Mouse (Mus musculus) bone marrow macrophage, adult 2 months (primary cell): ENCODE measurements around the gene A730009L09Rik.

Source experiments
- CTCF ChIP-seq: IDR thresholded peaks from 2 replicates; pipeline ENCODE4 v1.5.1; 2012; ENCODE audit warnings: low read depth, mild to moderate bottlenecking, low read length, moderate library complexity
- POLR2A ChIP-seq: IDR thresholded peaks from 2 replicates; pipeline ENCODE4 v1.6.1; 2012; ENCODE audit warnings: mild to moderate bottlenecking, low read depth, low read length, borderline replicate concordance

DNA sequence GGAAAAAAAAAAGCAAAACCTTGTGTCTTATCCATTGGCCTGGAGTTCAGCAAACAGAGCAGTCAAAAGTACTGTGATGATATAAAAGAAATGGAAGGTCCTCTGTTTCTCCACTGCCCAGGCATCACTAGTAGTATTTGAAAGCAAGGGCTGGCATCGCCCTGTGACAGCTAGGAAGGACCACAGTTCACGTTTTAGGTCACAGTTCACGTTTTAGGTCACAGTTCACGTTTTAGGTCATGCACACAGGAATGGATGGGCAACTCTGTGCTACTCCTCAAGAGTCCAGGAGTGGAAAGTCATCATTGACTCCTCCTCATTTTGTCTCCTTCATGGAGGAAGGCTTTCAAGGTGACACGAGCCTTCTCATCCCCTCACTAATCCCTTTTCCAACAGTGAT is 38.0 kb upstream of the A730009L09Rik start:
- TF ChIP-seq POLR2A (no peak), CTCF (no peak)
